Mouse (Mus musculus): ENCODE data around the gene Gnaz.

GRCm38 (mm10) chr10:74983176-74983575 lies 16.2 kb downstream of the Gnaz start:
- TF ChIP-seq CTCF (IDR thresholded peaks at IDR 0.05; ENCODE audit: borderline replicate concordance, insufficient read depth, low read length) (no peak), POLR2A (IDR thresholded peaks at IDR 0.05; ENCODE audit: low read depth, low read length) (no peak)

All from embryonic fibroblast, embryonic 13.5 days (primary cell).